Mouse (Mus musculus) ES-Bruce4 (cell line): ENCODE measurements around the gene Abcb8.

Experiments used
- CTCF ChIP-seq: IDR thresholded peaks from one replicate; pipeline ENCODE4 v1.8.1; 2011; ENCODE audit warnings: low read depth, low read length
- POLR2A ChIP-seq: IDR thresholded peaks from one replicate; pipeline ENCODE4 v1.8.1; 2011; ENCODE audit warnings: low read length; ENCODE audit not compliant: insufficient read depth

- TF ChIP-seq CTCF (no peak), POLR2A (no peak)
Measured at GRCm38 (mm10) chr5:24445428-24446080, 52.1 kb downstream of the Abcb8 start.
